Mouse (Mus musculus) erythroblast, embryonic 14.5 days (primary cell): ENCODE measurements around the gene Mup21. TPM values are rescaled to one million over a fixed set of nuclear protein-coding genes. Genes with fewer than 3 reads are reported as not detected.
"Not testable (repeated sequence)": the region's sequence is repeated elsewhere in the genome, so short reads cannot be mapped to it uniquely, and the experiment has no call there.

Source experiments
- H3K27me3 ChIP-seq: 2 replicates; pipeline ENCODE4 v1.6.1; 2012; ENCODE audit warnings: inconsistent platforms; ENCODE audit not compliant: control insufficient read depth
- H3K36me3 ChIP-seq: 2 replicates; pipeline ENCODE4 v1.6.1; 2012; ENCODE audit warnings: mild to moderate bottlenecking, inconsistent platforms; ENCODE audit not compliant: control insufficient read depth
- H3K4me1 ChIP-seq: 2 replicates; pipeline ENCODE4 v1.6.1; 2012; ENCODE audit warnings: inconsistent platforms; ENCODE audit not compliant: control insufficient read depth
- H3K4me3 ChIP-seq: replicated peaks from 2 replicates; pipeline ENCODE3; 2012; ENCODE audit warnings: moderate library complexity, mild to moderate bottlenecking, inconsistent platforms
- H3K9me3 ChIP-seq: 2 replicates; pipeline ENCODE4 v1.6.1; 2012; ENCODE audit warnings: low read length, inconsistent platforms, mixed read lengths; ENCODE audit not compliant: control insufficient read depth
- GATA1 ChIP-seq: IDR thresholded peaks from 2 replicates; pipeline ENCODE4 v1.6.1; 2012; ENCODE audit warnings: low read length, inconsistent platforms, mixed read lengths
- TAL1 ChIP-seq: IDR thresholded peaks from 3 replicates; pipeline ENCODE4 v1.6.1; 2012; ENCODE audit warnings: low read length, inconsistent platforms, mixed read lengths
- polyA plus RNA-seq: library from polyadenylated mRNA; stranded (reverse); fragments of >175 nt; gene quantifications from 2 replicates; pipeline ENCODE4 v1.2.3, GENCODE M21; 2012

The Mup21 gene
- not detected in 2 replicates for polyA plus RNA-seq

- Histone ChIP-seq H3K27me3 (no peaks in the 10 kb centered on the region), H3K36me3 (no peaks in the 10 kb centered on the region), H3K9me3 (peaks cover 5% of the 10 kb centered on the region), H3K4me3 (no peak within 1 kb of the TSS), H3K4me1 (no peaks in the 10 kb centered on the region)
- TF ChIP-seq TAL1 (no peak), GATA1 (no peak)
Measured at GRCm38 (mm10) chr4:62150811-62151210, at the start of gene Mup21. TSS of gene Mup21 (minus strand) at chr4:62150863.

- no peak overlapping the region for H3K4me3 ChIP-seq
- TF ChIP-seq GATA1 (no peak), TAL1 (no peak)
- H3K4me1 ChIP-seq = no peaks in the 10 kb centered on the region
- no peaks in the 10 kb centered on the region for H3K27me3 ChIP-seq
- H3K9me3 ChIP-seq = no peaks in the 10 kb centered on the region; the same call in 1 of the 2 replicates
- no peaks in the 10 kb centered on the region for H3K36me3 ChIP-seq
Measured at GRCm38 (mm10) chr4:62199923-62200529, 49.4 kb upstream of the Mup21 start.

- peaks cover 2% of the 10 kb centered on the region; the same call in 1 of the 2 replicates for H3K36me3 ChIP-seq
- H3K4me1 ChIP-seq = no peaks in the 10 kb centered on the region
- H3K27me3 ChIP-seq = no peaks in the 10 kb centered on the region
- peaks cover 38% of the 10 kb centered on the region for H3K9me3 ChIP-seq
- no peak for TF ChIP-seq TAL1
- TF ChIP-seq GATA1 = no peak
- no peak overlapping the region for H3K4me3 ChIP-seq
Measured at GRCm38 (mm10) chr4:62188778-62189177, 38.1 kb upstream of the Mup21 start.

- TF ChIP-seq GATA1 = no peak
- no peak for TF ChIP-seq TAL1
- no peaks in the 10 kb centered on the region for H3K36me3 ChIP-seq
- no peak overlapping the region for H3K4me3 ChIP-seq
- no peaks in the 10 kb centered on the region for H3K4me1 ChIP-seq
- H3K27me3 ChIP-seq = no peaks in the 10 kb centered on the region
- H3K9me3 ChIP-seq = 0 out of 2 replicates have a peak, but pooled peaks cover 4% of the 10 kb centered on the region
Measured at GRCm38 (mm10) chr4:62177282-62177681, 26.6 kb upstream of the Mup21 start.

GRCm38 (mm10) chr4:62174471-62174870 is 23.8 kb upstream of the Mup21 start:
- no peak for TF ChIP-seq GATA1
- no peak for TF ChIP-seq TAL1
- H3K36me3 ChIP-seq = no peaks in the 10 kb centered on the region
- no peaks in the 10 kb centered on the region for H3K4me1 ChIP-seq
- no peak overlapping the region for H3K4me3 ChIP-seq
- H3K9me3 ChIP-seq = no peaks in the 10 kb centered on the region
- H3K27me3 ChIP-seq = no peaks in the 10 kb centered on the region

GRCm38 (mm10) chr4:62167636-62168035 is 17.0 kb upstream of the Mup21 start:
- H3K4me1 ChIP-seq, H3K4me3 ChIP-seq, H3K36me3 ChIP-seq, H3K27me3 ChIP-seq, H3K9me3 ChIP-seq: not testable (repeated sequence)

GRCm38 (mm10) chr4:62158401-62158800 is 7.7 kb upstream of the Mup21 start:
- H3K36me3 ChIP-seq = no peaks in the 10 kb centered on the region
- no peaks in the 10 kb centered on the region for H3K9me3 ChIP-seq
- H3K4me3 ChIP-seq = no peak overlapping the region
- no peaks in the 10 kb centered on the region for H3K27me3 ChIP-seq
- no peaks in the 10 kb centered on the region for H3K4me1 ChIP-seq
- TF ChIP-seq TAL1 (no peak), GATA1 (no peak)

- Histone ChIP-seq H3K36me3 (no peaks in the 10 kb centered on the region), H3K4me3 (no peak overlapping the region), H3K27me3 (no peaks in the 10 kb centered on the region), H3K9me3 (peaks cover 52% of the 10 kb centered on the region), H3K4me1 (no peaks in the 10 kb centered on the region)
- no peak for TF ChIP-seq TAL1
- TF ChIP-seq GATA1 = no peak
Measured at GRCm38 (mm10) chr4:62133706-62134105, 17.0 kb downstream of the Mup21 start.

GRCm38 (mm10) chr4:62103366-62103765 is 47.3 kb downstream of the Mup21 start:
- H3K4me1 ChIP-seq, H3K36me3 ChIP-seq, H3K4me3 ChIP-seq, H3K9me3 ChIP-seq, H3K27me3 ChIP-seq: not testable (repeated sequence)

Other genes with a start within 250 kb of the Mup21 start
- not detected in 2 replicates for gene Mup20, start 96.7 kb downstream of the Mup21 start, polyA plus RNA-seq
- not detected in 2 replicates for gene Mup3, start 63.5 kb downstream of the Mup21 start, polyA plus RNA-seq
- not detected in 2 replicates for gene Zfp37, start 80.2 kb upstream of the Mup21 start, polyA plus RNA-seq
- gene Slc31a2, start 111.7 kb upstream of the Mup21 start, polyA plus RNA-seq = not detected in 2 replicates
- gene Fkbp15, start 209.7 kb upstream of the Mup21 start, polyA plus RNA-seq = 1.4 TPM in 2 replicates
- 0.09 and 0.15 TPM in 2 replicates for gene Slc31a1, start 209.9 kb upstream of the Mup21 start, polyA plus RNA-seq